Mouse (Mus musculus) lung, embryonic 16.5 days (tissue): ENCODE results near the gene Ccr1. TPM values are rescaled to one million over a fixed set of nuclear protein-coding genes. Genes with fewer than 3 reads are reported as not detected.

Experiments used
- ATAC-seq: fragments of 200-750 bp; cut with Nextera tagmentation; 2 replicates; pipeline ENCODE4 v1.8.0; 2017; ENCODE audit warnings: low read depth, mild to moderate bottlenecking, moderate library complexity
- H3K27ac ChIP-seq: fragments of 300-500 bp; sonication (generic); 2 replicates; pipeline ENCODE4 v1.5.1; 2014; ENCODE audit warnings: mild to moderate bottlenecking, control low read depth, low read length
- H3K27me3 ChIP-seq: fragments of 300-500 bp; sonication (generic); 2 replicates; pipeline ENCODE4 v1.6.1; 2014; ENCODE audit warnings: low read depth, low read length, mixed read lengths; ENCODE audit not compliant: control insufficient read depth, insufficient read depth
- H3K36me3 ChIP-seq: fragments of 300-500 bp; sonication (generic); 2 replicates; pipeline ENCODE4 v1.6.1; 2014; ENCODE audit warnings: low read length; ENCODE audit not compliant: control insufficient read depth, insufficient read depth
- H3K4me1 ChIP-seq: fragments of 300-500 bp; sonication (generic); replicated peaks from 2 replicates; pipeline ENCODE4 v1.6.1; 2014; ENCODE audit warnings: low read length, mixed read lengths; ENCODE audit not compliant: control insufficient read depth, insufficient read depth
- H3K4me2 ChIP-seq: fragments of 300-500 bp; sonication (generic); 2 replicates; pipeline ENCODE4 v1.6.1; 2014; ENCODE audit warnings: low read depth, low read length, control low read depth
- H3K4me3 ChIP-seq: fragments of 300-500 bp; sonication (generic); 2 replicates; pipeline ENCODE4 v1.5.1; 2014; ENCODE audit warnings: mild to moderate bottlenecking, low read length, control low read depth
- H3K9ac ChIP-seq: fragments of 300-500 bp; sonication (generic); 2 replicates; pipeline ENCODE4 v1.6.1; 2014; ENCODE audit warnings: low read length, control low read depth
- H3K9me3 ChIP-seq: fragments of 300-500 bp; sonication (generic); 2 replicates; pipeline ENCODE4 v1.6.1; 2016; ENCODE audit warnings: low read length; ENCODE audit not compliant: control insufficient read depth
- WGBS: fragments of 180-500 bp; shearing (Covaris S2); extraction: QIAGEN DNeasy Blood & Tissue Kit; methylation state at CpG from one replicate; pipeline ENCODE4 v1.1.7; 2014; 5-methylcytosine and 5-hydroxymethylcytosine counted together
- polyA plus RNA-seq: library from polyadenylated mRNA; unstranded; fragments of >200 nt; fragmentation: Nextera tagmentation; extraction: Ambion mirVana; gene quantifications from 2 replicates; pipeline ENCODE4 v1.2.1, GENCODE M21; 2015

Gene Ccr1
- polyA plus RNA-seq, 1 experiment from 2014 or later: 4.0 TPM

- no peak overlapping the region for H3K4me3 ChIP-seq
- no peaks in the 10 kb centered on the region; the same call in 1 of the 2 replicates for H3K4me1 ChIP-seq
- ATAC-seq: no peak
- H3K4me2 ChIP-seq: no peak overlapping the region
- no peaks in the 10 kb centered on the region for H3K36me3 ChIP-seq
- H3K9me3 ChIP-seq: no peaks in the 10 kb centered on the region
- no peak overlapping the region for H3K9ac ChIP-seq
- no peaks in the 10 kb centered on the region for H3K27me3 ChIP-seq
- no peak overlapping the region for H3K27ac ChIP-seq
Measured at GRCm38 (mm10) chr9:123940628-123941027, 27.9 kb downstream of the Ccr1 start.

GRCm38 (mm10) chr9:123940168-123940567 is 28.3 kb downstream of the Ccr1 start:
- Histone ChIP-seq H3K36me3 (no peaks in the 10 kb centered on the region), H3K9me3 (no peaks in the 10 kb centered on the region), H3K27me3 (no peaks in the 10 kb centered on the region), H3K4me1 (no peaks in the 10 kb centered on the region; the same call in 1 of the 2 replicates), H3K9ac (no peak overlapping the region), H3K4me3 (no peak overlapping the region), H3K27ac (no peak overlapping the region), H3K4me2 (no peak overlapping the region)
- 63% methylated on average over 1 of the region's 1 CpGs for WGBS
- no peak for ATAC-seq

- Histone ChIP-seq H3K27ac (no peak overlapping the region), H3K4me2 (no peak overlapping the region), H3K9me3 (no peaks in the 10 kb centered on the region), H3K9ac (no peak overlapping the region), H3K4me3 (no peak overlapping the region), H3K4me1 (no peaks in the 10 kb centered on the region; the same call in 1 of the 2 replicates), H3K27me3 (no peaks in the 10 kb centered on the region), H3K36me3 (no peaks in the 10 kb centered on the region)
- ATAC-seq: no peak
- 84% methylated on average over 2 of the region's 2 CpGs for WGBS
Measured at GRCm38 (mm10) chr9:123937989-123938388, 30.5 kb downstream of the Ccr1 start.

- Histone ChIP-seq H3K4me3 (no peak overlapping the region), H3K36me3 (no peaks in the 10 kb centered on the region), H3K9me3 (no peaks in the 10 kb centered on the region), H3K27me3 (no peaks in the 10 kb centered on the region), H3K27ac (no peak overlapping the region), H3K4me2 (no peak overlapping the region), H3K4me1 (no peaks in the 10 kb centered on the region; the same call in 1 of the 2 replicates), H3K9ac (no peak overlapping the region)
- no peak for ATAC-seq
- 67% methylated on average over 9 of the region's 9 CpGs for WGBS
Measured at GRCm38 (mm10) chr9:123936604-123937280, 31.8 kb downstream of the Ccr1 start.

GRCm38 (mm10) chr9:123935776-123936175 is 32.7 kb downstream of the Ccr1 start:
- no peak overlapping the region for H3K27ac ChIP-seq
- no peak overlapping the region for H3K9ac ChIP-seq
- H3K9me3 ChIP-seq: no peaks in the 10 kb centered on the region
- WGBS: 92% methylated on average over 5 of the region's 5 CpGs
- no peak for ATAC-seq
- no peaks in the 10 kb centered on the region for H3K4me1 ChIP-seq
- no peaks in the 10 kb centered on the region for H3K27me3 ChIP-seq
- no peaks in the 10 kb centered on the region for H3K36me3 ChIP-seq
- no peak overlapping the region for H3K4me2 ChIP-seq
- no peak overlapping the region for H3K4me3 ChIP-seq

GRCm38 (mm10) chr9:123935346-123935745 is 33.1 kb downstream of the Ccr1 start:
- Histone ChIP-seq H3K27me3 (no peaks in the 10 kb centered on the region), H3K27ac (no peak overlapping the region), H3K9me3 (no peaks in the 10 kb centered on the region), H3K9ac (no peak overlapping the region), H3K4me3 (no peak overlapping the region), H3K4me2 (no peak overlapping the region), H3K36me3 (no peaks in the 10 kb centered on the region), H3K4me1 (no peaks in the 10 kb centered on the region)
- no peak for ATAC-seq
- 93% methylated on average over 6 of the region's 6 CpGs for WGBS

- Histone ChIP-seq H3K9me3 (no peaks in the 10 kb centered on the region), H3K36me3 (no peaks in the 10 kb centered on the region), H3K9ac (no peak overlapping the region), H3K4me1 (no peaks in the 10 kb centered on the region), H3K4me3 (no peak overlapping the region), H3K4me2 (no peak overlapping the region), H3K27ac (no peak overlapping the region), H3K27me3 (no peaks in the 10 kb centered on the region)
- WGBS: 92% methylated on average over 5 of the region's 5 CpGs
- no peak for ATAC-seq
Measured at GRCm38 (mm10) chr9:123933716-123934445, 34.6 kb downstream of the Ccr1 start.

GRCm38 (mm10) chr9:123932911-123933675 is 35.4 kb downstream of the Ccr1 start:
- no peak overlapping the region for H3K27ac ChIP-seq
- no peak overlapping the region for H3K9ac ChIP-seq
- H3K27me3 ChIP-seq: no peaks in the 10 kb centered on the region
- H3K9me3 ChIP-seq: no peaks in the 10 kb centered on the region
- H3K36me3 ChIP-seq: no peaks in the 10 kb centered on the region
- ATAC-seq: no peak
- no peaks in the 10 kb centered on the region for H3K4me1 ChIP-seq
- no peak overlapping the region for H3K4me3 ChIP-seq
- H3K4me2 ChIP-seq: no peak overlapping the region
- 88% methylated on average over 19 of the region's 19 CpGs for WGBS
